Mouse (Mus musculus): ENCODE data around the gene Ypel5. TPM values are rescaled to one million over a fixed set of nuclear protein-coding genes. Genes with fewer than 3 reads are reported as not detected.

Gene Ypel5
- 10 to 100 TPM; 25.6 to 27.5 TPM for total RNA-seq (2021)
- long read RNA-seq, experiment 1, transcript Ypel5-201 (3 exons, 3,120 nt), result major isoform, 25 of 53 reads
- long read RNA-seq, experiment 1, transcript Ypel5-202 (3 exons, 2,419 nt), result minor isoform, 14 of 53 reads
- long read RNA-seq, experiment 1, transcript Ypel5-205 (3 exons, 704 nt), result minor isoform, 8 of 53 reads
- long read RNA-seq, experiment 1, partial matches to known transcripts, result 0 of 53 reads
- long read RNA-seq, experiment 1, other reads (novel, unspliced or antisense), result 6 of 53 reads
- long read RNA-seq, experiment 2, transcript Ypel5-201 (3 exons, 3,120 nt), result major isoform, 20 of 47 reads
- long read RNA-seq, experiment 2, transcript Ypel5-205 (3 exons, 704 nt), result minor isoform, 8 of 47 reads
- long read RNA-seq, experiment 2, transcript Ypel5-202 (3 exons, 2,419 nt), result minor isoform, 12 of 47 reads
- long read RNA-seq, experiment 2, partial matches to known transcripts, result 2 of 47 reads
- long read RNA-seq, experiment 2, other reads (novel, unspliced or antisense), result 5 of 47 reads

- peak; percentile 100 for DNase-seq
Observed at GRCm38 (mm10) chr17:72836158-72837115, at the start of gene Ypel5. Ypel5 (plus strand) TSS chr17:72836453.

GRCm38 (mm10) chr17:72787886-72788436 lies 48.3 kb upstream of the Ypel5 start:
- DNase-seq, result no peak

- no peak for DNase-seq
Observed at GRCm38 (mm10) chr17:72793278-72793677, 43.0 kb upstream of the Ypel5 start.

GRCm38 (mm10) chr17:72794660-72795059 lies 41.6 kb upstream of the Ypel5 start:
- no peak for DNase-seq

- DNase-seq, result no peak
Observed at GRCm38 (mm10) chr17:72795392-72796047, 40.7 kb upstream of the Ypel5 start.

- no peak for DNase-seq
Observed at GRCm38 (mm10) chr17:72796506-72796905, 39.7 kb upstream of the Ypel5 start.

- no peak for DNase-seq
Observed at GRCm38 (mm10) chr17:72797867-72798266, 38.4 kb upstream of the Ypel5 start.

- DNase-seq, result no peak
Observed at GRCm38 (mm10) chr17:72809942-72810654, 26.2 kb upstream of the Ypel5 start.

- DNase-seq, result no peak
Observed at GRCm38 (mm10) chr17:72813419-72814315, 22.6 kb upstream of the Ypel5 start.

GRCm38 (mm10) chr17:72817574-72817973 lies 18.7 kb upstream of the Ypel5 start:
- no peak for DNase-seq

- no peak for DNase-seq
Observed at GRCm38 (mm10) chr17:72819714-72820113, 16.5 kb upstream of the Ypel5 start.

- no peak for DNase-seq
Observed at GRCm38 (mm10) chr17:72820425-72820824, 15.8 kb upstream of the Ypel5 start.

- DNase-seq, result no peak
Observed at GRCm38 (mm10) chr17:72821923-72822322, 14.3 kb upstream of the Ypel5 start.

GRCm38 (mm10) chr17:72826916-72827534 lies 9.2 kb upstream of the Ypel5 start:
- no peak for DNase-seq

GRCm38 (mm10) chr17:72828027-72828678 lies 8.1 kb upstream of the Ypel5 start:
- no peak for DNase-seq

GRCm38 (mm10) chr17:72828687-72829086 lies 7.6 kb upstream of the Ypel5 start:
- DNase-seq, result no peak

GRCm38 (mm10) chr17:72837140-72837712 lies 973 bp downstream of the Ypel5 start:
- peak; percentile 94 for DNase-seq

- DNase-seq, result no peak
Observed at GRCm38 (mm10) chr17:72837824-72838474, 1.7 kb downstream of the Ypel5 start.
